Mouse (Mus musculus) midbrain, embryonic 15.5 days (tissue): ENCODE data around the gene Slc23a2. TPM values are rescaled to one million over a fixed set of nuclear protein-coding genes. Genes with fewer than 3 reads are reported as not detected.

Experiments
- ATAC-seq: fragments of 200-750 bp; cut with Nextera tagmentation; replicated peaks from 2 replicates; pipeline ENCODE4 v1.8.0; 2017; ENCODE audit warnings: moderate TSS enrichment
- H3K27ac ChIP-seq: fragments of 300-500 bp; sonication (generic); 2 replicates; pipeline ENCODE4 v1.5.1; 2015; ENCODE audit warnings: mild to moderate bottlenecking, inconsistent platforms
- H3K27me3 ChIP-seq: fragments of 300-500 bp; sonication (generic); replicated peaks from 2 replicates; pipeline ENCODE4 v1.6.1; 2015; ENCODE audit warnings: inconsistent platforms
- H3K36me3 ChIP-seq: fragments of 300-500 bp; sonication (generic); replicated peaks from 2 replicates; pipeline ENCODE4 v1.6.1; 2015; ENCODE audit warnings: inconsistent platforms
- H3K4me1 ChIP-seq: fragments of 300-500 bp; sonication (generic); 2 replicates; pipeline ENCODE4 v1.6.1; 2015; ENCODE audit warnings: inconsistent platforms
- H3K4me2 ChIP-seq: fragments of 300-500 bp; sonication (generic); 2 replicates; pipeline ENCODE4 v1.6.1; 2015; ENCODE audit warnings: inconsistent platforms, mild to moderate bottlenecking, moderate library complexity
- H3K4me3 ChIP-seq: fragments of 300-500 bp; sonication (generic); 2 replicates; pipeline ENCODE4 v1.5.1; 2015; ENCODE audit warnings: mild to moderate bottlenecking, inconsistent platforms
- H3K9ac ChIP-seq: fragments of 300-500 bp; sonication (generic); 2 replicates; pipeline ENCODE4 v1.6.1; 2015; ENCODE audit warnings: mild to moderate bottlenecking, inconsistent platforms
- H3K9me3 ChIP-seq: fragments of 300-500 bp; sonication (generic); 2 replicates; pipeline ENCODE4 v1.6.1; 2016; ENCODE audit warnings: inconsistent platforms
- WGBS: fragments of 180-500 bp; shearing (Covaris S2); methylation state at CpG from one replicate; pipeline ENCODE4 v1.1.7; 2015; ENCODE audit warnings: mixed read lengths; 5-methylcytosine and 5-hydroxymethylcytosine counted together
- polyA plus RNA-seq: library from polyadenylated mRNA; unstranded; fragments of >200 nt; fragmentation: Nextera tagmentation; extraction: Ambion mirVana; gene quantifications from 2 replicates; pipeline ENCODE4 v1.2.1, GENCODE M21; 2015

The Slc23a2 gene
- polyA plus RNA-seq, 1 experiment from 2014 or later = 36.3 TPM

DNA sequence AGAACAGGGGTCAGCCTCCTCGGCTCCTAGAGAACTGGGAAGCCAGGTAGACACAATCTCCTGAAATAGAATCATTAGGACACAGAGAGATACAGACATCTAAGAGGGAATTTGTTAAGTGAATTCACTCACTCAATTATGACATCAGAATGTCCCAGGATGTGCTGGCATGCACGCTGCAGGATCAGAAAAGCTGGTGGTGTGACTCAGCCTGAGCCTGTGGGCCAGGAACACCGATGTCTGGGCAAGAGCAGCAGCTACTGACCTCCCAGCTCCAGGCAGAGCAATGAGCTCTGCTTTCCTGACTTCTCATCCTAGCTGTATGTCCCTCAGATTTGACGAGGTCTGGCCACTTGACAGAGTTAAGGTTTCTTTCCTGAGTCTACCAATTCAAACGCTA is 7.8 kb upstream of the Slc23a2 start:
- no peak overlapping the region for H3K4me3 ChIP-seq
- 55% methylated on average over 5 of the region's 5 CpGs for WGBS
- H3K4me2 ChIP-seq = no peak overlapping the region

GRCm38 (mm10) chr2:132151592-132151991 is 6.7 kb upstream of the Slc23a2 start:
- Histone ChIP-seq H3K27ac (no peak overlapping the region), H3K4me2 (no peak overlapping the region), H3K9ac (no peak overlapping the region), H3K36me3 (no peaks in the 10 kb centered on the region), H3K27me3 (no peaks in the 10 kb centered on the region), H3K9me3 (no peaks in the 10 kb centered on the region), H3K4me3 (no peak overlapping the region), H3K4me1 (no peaks in the 10 kb centered on the region)
- no peak for ATAC-seq
- 94% methylated on average over 6 of the region's 6 CpGs for WGBS

More for the DNA sequence above, 7.8 kb upstream of the Slc23a2 start:
- no peaks in the 10 kb centered on the region for H3K9me3 ChIP-seq
- H3K27me3 ChIP-seq = no peaks in the 10 kb centered on the region
- no peaks in the 10 kb centered on the region for H3K4me1 ChIP-seq
- no peak for ATAC-seq
- no peaks in the 10 kb centered on the region for H3K36me3 ChIP-seq
- no peak overlapping the region for H3K9ac ChIP-seq
- no peak overlapping the region for H3K27ac ChIP-seq

- H3K4me1 ChIP-seq = peaks cover under 1% of the 10 kb centered on the region; the same call in 1 of the 2 replicates
- no peaks in the 10 kb centered on the region for H3K9me3 ChIP-seq
- H3K4me2 ChIP-seq = no peak overlapping the region
- ATAC-seq = no peak
- H3K4me3 ChIP-seq = no peak overlapping the region
- no peak overlapping the region for H3K27ac ChIP-seq
- no peaks in the 10 kb centered on the region for H3K27me3 ChIP-seq
- WGBS = 67% methylated on average over 1 of the region's 1 CpGs
- no peak overlapping the region for H3K9ac ChIP-seq
- H3K36me3 ChIP-seq = no peaks in the 10 kb centered on the region
Observed at GRCm38 (mm10) chr2:132150926-132151325, 6.0 kb upstream of the Slc23a2 start.

GRCm38 (mm10) chr2:132146502-132146901 is 1.6 kb upstream of the Slc23a2 start:
- no peak overlapping the region for H3K27ac ChIP-seq
- H3K36me3 ChIP-seq = no peaks in the 10 kb centered on the region
- no peak overlapping the region for H3K4me2 ChIP-seq
- peaks cover 21% of the 10 kb centered on the region for H3K4me1 ChIP-seq
- 40% methylated on average over 4 of the region's 4 CpGs for WGBS
- no peaks in the 10 kb centered on the region for H3K27me3 ChIP-seq
- H3K9ac ChIP-seq = no peak overlapping the region
- H3K9me3 ChIP-seq = no peaks in the 10 kb centered on the region
- no peak overlapping the region for H3K4me3 ChIP-seq
- no peak for ATAC-seq

- Histone ChIP-seq H3K9me3 (no peaks in the 10 kb centered on the region), H3K9ac (peak overlapping the region; percentile 93), H3K4me2 (peak overlapping the region; percentile 83), H3K36me3 (no peaks in the 10 kb centered on the region), H3K27me3 (no peaks in the 10 kb centered on the region), H3K4me3 (peak overlapping the region; percentile 91), H3K4me1 (peaks cover 21% of the 10 kb centered on the region), H3K27ac (peak overlapping the region; percentile 85)
- ATAC-seq = peak; percentile 57
- 1% methylated on average over 64 of the region's 66 CpGs for WGBS
Observed at GRCm38 (mm10) chr2:132143943-132144927, 673 bp downstream of the Slc23a2 start.

DNA sequence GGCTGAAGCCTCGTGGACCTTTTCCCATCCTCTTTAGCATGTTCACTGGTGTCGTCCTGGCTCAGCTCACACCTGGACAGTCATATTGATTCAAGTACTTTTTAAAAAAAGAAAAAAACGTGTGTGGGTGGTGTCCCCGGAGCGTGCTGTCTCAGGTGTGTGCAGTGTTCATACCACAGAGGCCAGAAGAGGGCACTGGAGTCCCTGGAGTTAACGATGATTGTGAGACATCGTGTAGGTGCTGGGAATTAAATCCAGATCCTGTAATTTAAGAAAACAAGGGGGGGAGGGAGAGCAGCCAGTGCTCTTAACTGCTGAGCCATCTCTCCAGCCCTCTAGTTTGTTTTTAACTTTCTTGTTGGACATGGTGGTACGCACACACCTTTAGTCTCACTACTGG is 2.3 kb downstream of the Slc23a2 start:
- 92% methylated on average over 8 of the region's 8 CpGs for WGBS
- Histone ChIP-seq H3K4me2 (no peak overlapping the region), H3K27me3 (no peaks in the 10 kb centered on the region), H3K27ac (no peak overlapping the region), H3K4me1 (peaks cover 21% of the 10 kb centered on the region), H3K9me3 (no peaks in the 10 kb centered on the region), H3K36me3 (no peaks in the 10 kb centered on the region), H3K4me3 (no peak overlapping the region), H3K9ac (no peak overlapping the region)
- ATAC-seq = no peak

DNA sequence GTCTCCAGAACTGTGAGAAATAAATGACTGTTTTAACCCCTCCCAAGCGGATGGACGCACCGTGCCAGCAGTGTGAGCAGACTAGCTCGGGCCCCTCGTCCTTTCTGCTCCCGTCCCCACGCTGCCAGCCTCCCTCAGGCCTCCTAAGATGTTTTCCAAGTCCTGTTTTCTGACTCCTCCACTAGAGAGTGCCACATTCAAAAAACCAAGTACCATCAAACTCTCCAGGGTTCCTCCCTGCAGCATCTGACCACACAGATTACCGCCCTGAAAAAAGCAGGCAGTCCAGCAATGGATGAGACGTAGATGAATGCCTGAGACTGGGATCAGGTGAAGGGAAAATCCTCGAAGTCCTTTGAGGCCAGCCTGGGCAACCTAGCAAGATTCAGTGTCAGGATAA is 4.4 kb downstream of the Slc23a2 start:
- H3K9ac ChIP-seq = no peak overlapping the region
- no peaks in the 10 kb centered on the region for H3K9me3 ChIP-seq
- H3K27me3 ChIP-seq = no peaks in the 10 kb centered on the region
- ATAC-seq = no peak
- no peak overlapping the region for H3K4me3 ChIP-seq
- no peak overlapping the region for H3K4me2 ChIP-seq
- peaks cover 16% of the 10 kb centered on the region for H3K4me1 ChIP-seq
- H3K36me3 ChIP-seq = no peaks in the 10 kb centered on the region
- no peak overlapping the region for H3K27ac ChIP-seq
- 79% methylated on average over 10 of the region's 10 CpGs for WGBS

- H3K27ac ChIP-seq = no peak overlapping the region
Observed at GRCm38 (mm10) chr2:132139099-132139498, 5.8 kb downstream of the Slc23a2 start.

GRCm38 (mm10) chr2:132135876-132136637 is 8.9 kb downstream of the Slc23a2 start:
- no peak overlapping the region for H3K27ac ChIP-seq
- H3K4me1 ChIP-seq = peaks cover 20% of the 10 kb centered on the region
- no peak overlapping the region for H3K9ac ChIP-seq
- WGBS = 87% methylated on average over 8 of the region's 8 CpGs
- H3K4me2 ChIP-seq = no peak overlapping the region
- H3K27me3 ChIP-seq = no peaks in the 10 kb centered on the region
- no peaks in the 10 kb centered on the region for H3K9me3 ChIP-seq
- H3K36me3 ChIP-seq = no peaks in the 10 kb centered on the region
- no peak for ATAC-seq
- no peak overlapping the region for H3K4me3 ChIP-seq

More at GRCm38 (mm10) chr2:132139099-132139498, 5.8 kb downstream of the Slc23a2 start:
- Histone ChIP-seq H3K27me3 (no peaks in the 10 kb centered on the region), H3K9ac (no peak overlapping the region), H3K4me2 (no peak overlapping the region), H3K9me3 (no peaks in the 10 kb centered on the region), H3K4me1 (peaks cover 17% of the 10 kb centered on the region), H3K4me3 (no peak overlapping the region), H3K36me3 (no peaks in the 10 kb centered on the region)
- ATAC-seq = no peak
- WGBS = 87% methylated on average over 2 of the region's 2 CpGs

- Histone ChIP-seq H3K4me2 (no peak overlapping the region), H3K9ac (no peak overlapping the region), H3K9me3 (no peaks in the 10 kb centered on the region), H3K36me3 (no peaks in the 10 kb centered on the region), H3K27me3 (no peaks in the 10 kb centered on the region), H3K27ac (no peak overlapping the region), H3K4me3 (no peak overlapping the region), H3K4me1 (peaks cover 20% of the 10 kb centered on the region)
- 76% methylated on average over 4 of the region's 4 CpGs for WGBS
- no peak for ATAC-seq
Observed at GRCm38 (mm10) chr2:132134758-132135157, 10.2 kb downstream of the Slc23a2 start.

DNA sequence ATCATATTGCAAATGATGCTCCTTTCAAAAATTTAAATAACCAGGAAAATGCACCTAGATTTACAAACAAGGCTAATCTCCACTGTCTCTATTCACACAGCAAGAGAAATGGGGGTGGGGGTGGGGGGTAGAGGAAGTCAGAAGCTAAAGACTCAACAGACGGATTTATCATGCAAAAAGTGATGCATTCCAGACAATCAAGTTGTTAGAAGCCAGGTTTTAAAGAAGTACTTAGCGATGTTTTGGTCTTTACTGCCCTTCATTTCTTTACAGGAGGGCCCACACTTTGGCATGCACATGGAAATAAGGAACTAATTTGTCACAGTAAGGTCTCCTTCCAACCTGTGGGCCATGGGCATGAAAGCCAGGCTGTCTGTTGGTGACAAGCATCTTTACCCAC is 11.5 kb downstream of the Slc23a2 start:
- WGBS = 40% methylated on average over 2 of the region's 2 CpGs
- Histone ChIP-seq H3K27ac (no peak overlapping the region), H3K27me3 (no peaks in the 10 kb centered on the region), H3K4me3 (no peak overlapping the region), H3K9me3 (no peaks in the 10 kb centered on the region), H3K4me2 (no peak overlapping the region), H3K4me1 (peaks cover 20% of the 10 kb centered on the region), H3K36me3 (no peaks in the 10 kb centered on the region), H3K9ac (no peak overlapping the region)
- no peak for ATAC-seq

DNA sequence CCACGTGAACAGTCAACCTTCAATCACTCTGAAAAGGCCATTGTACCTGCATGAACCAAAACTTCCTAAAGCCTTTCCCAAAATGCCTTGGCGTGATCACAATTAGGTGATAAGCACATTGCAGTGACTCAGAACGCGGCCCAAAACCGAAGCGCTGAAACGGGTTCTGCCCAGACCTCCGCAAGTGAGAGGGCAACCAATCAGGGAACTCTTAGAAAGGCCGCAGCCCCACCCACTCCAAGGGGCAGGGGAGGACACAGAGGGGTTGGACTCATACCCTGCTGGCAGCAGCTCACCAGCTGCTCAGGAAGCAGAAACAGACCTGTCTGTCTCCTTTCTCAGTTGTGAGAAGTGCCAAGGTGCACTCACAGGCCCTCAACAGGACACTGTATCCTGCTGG is 13.6 kb downstream of the Slc23a2 start:
- Histone ChIP-seq H3K36me3 (no peaks in the 10 kb centered on the region), H3K4me2 (0 out of 2 replicates have a peak overlapping the region, but pooled peaks have one; percentile 12), H3K27me3 (no peaks in the 10 kb centered on the region), H3K4me3 (no peak overlapping the region), H3K9me3 (no peaks in the 10 kb centered on the region), H3K4me1 (peaks cover 27% of the 10 kb centered on the region), H3K27ac (no peak overlapping the region), H3K9ac (no peak overlapping the region)
- WGBS = 4% methylated on average over 9 of the region's 9 CpGs
- ATAC-seq = no peak; the same call in 1 of the 2 replicates
